Mouse (Mus musculus) layer of hippocampus, adult 18-20 months (tissue): ENCODE data around the gene Tmem59l. TPM values are rescaled to one million over a fixed set of nuclear protein-coding genes. Genes with fewer than 3 reads are reported as not detected.
A peak's percentile ranks its signal among the peaks of the same experiment; 100 is the strongest.

Experiments
- DNase-seq, 2 experiments: peaks; one replicate each; pipeline ENCODE4 v3.0.0; 2022; ENCODE audit warnings: low spot score in 2 of 2
- total RNA-seq, 2 experiments: library from RNA; stranded (reverse); gene quantifications; 2 replicates each; pipeline ENCODE4 v1.2.3; 2021

The Tmem59l gene
- total RNA-seq, 2 experiments from 2014 or later = 326 to 327 TPM

- no peak for DNase-seq
These were observed 3.1 kb upstream of the Tmem59l start for GRCm38 (mm10) chr8:70490061-70490879.

GRCm38 (mm10) chr8:70489576-70489975, 2.4 kb upstream of the Tmem59l start:
- DNase-seq = no peak

- no peak for DNase-seq
These were observed 1.8 kb upstream of the Tmem59l start for GRCm38 (mm10) chr8:70488931-70489470.

GRCm38 (mm10) chr8:70487993-70488796, 1.0 kb upstream of the Tmem59l start:
- no peak for DNase-seq

GRCm38 (mm10) chr8:70486191-70486681, 922 bp downstream of the Tmem59l start:
- no peak for DNase-seq

GRCm38 (mm10) chr8:70482943-70483342, 4.2 kb downstream of the Tmem59l start:
- DNase-seq = no peak

GRCm38 (mm10) chr8:70481908-70482307, 5.2 kb downstream of the Tmem59l start:
- peak; percentile 73 to 93 for DNase-seq

- no peak for DNase-seq
These were observed 9.7 kb downstream of the Tmem59l start for GRCm38 (mm10) chr8:70477269-70477982.

GRCm38 (mm10) chr8:70476333-70477268, 10.6 kb downstream of the Tmem59l start, which contains the start of gene Klhl26:
Gene Klhl26, minus strand, starts transcription at chr8:70476968.
- DNase-seq = peak; percentile 90 to 92

- no peak for DNase-seq
These were observed 15.3 kb downstream of the Tmem59l start for GRCm38 (mm10) chr8:70471856-70472255.

GRCm38 (mm10) chr8:70469938-70470337, 17.2 kb downstream of the Tmem59l start:
- DNase-seq = no peak

GRCm38 (mm10) chr8:70469295-70469916, 17.8 kb downstream of the Tmem59l start:
- no peak for DNase-seq

- no peak for DNase-seq
These were observed 18.4 kb downstream of the Tmem59l start for GRCm38 (mm10) chr8:70468733-70469132.

- no peak for DNase-seq
These were observed 19.3 kb downstream of the Tmem59l start for GRCm38 (mm10) chr8:70467907-70468306.

- no peak for DNase-seq
These were observed 19.9 kb downstream of the Tmem59l start for GRCm38 (mm10) chr8:70467229-70467725.

- no peak for DNase-seq
These were observed 20.4 kb downstream of the Tmem59l start for GRCm38 (mm10) chr8:70466771-70467170.

GRCm38 (mm10) chr8:70466305-70466704, 20.9 kb downstream of the Tmem59l start:
- no peak for DNase-seq

- DNase-seq = no peak
These were observed 21.5 kb downstream of the Tmem59l start for GRCm38 (mm10) chr8:70465701-70466100.

GRCm38 (mm10) chr8:70464162-70464561, 23.0 kb downstream of the Tmem59l start:
- DNase-seq = no peak
